16 mouse cellular contexts compared by ENCODE assay signal in the genomic region with DNA sequence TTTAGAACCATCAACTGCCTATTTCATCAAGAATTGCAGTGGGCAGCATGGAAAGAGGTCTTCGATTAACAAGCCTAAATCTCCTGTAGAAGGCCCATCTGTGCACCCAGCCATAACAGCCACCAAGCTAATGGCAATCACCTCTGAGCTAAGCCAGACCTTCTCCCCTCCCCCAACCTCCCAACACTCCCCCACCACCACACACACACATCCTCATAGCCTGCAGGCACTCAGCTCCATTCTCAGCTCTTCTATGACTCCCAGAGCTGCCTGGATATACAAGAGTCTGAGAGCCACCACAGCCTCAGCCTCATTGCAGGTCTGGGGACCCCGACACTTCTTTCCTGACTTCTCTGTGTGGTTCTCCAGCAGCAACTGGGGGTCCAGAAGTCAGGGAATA. TPM values are rescaled to one million over a fixed set of nuclear protein-coding genes. Genes with fewer than 3 reads are reported as not detected.
"Had no signal": no experiment of that assay in that cellular context is flagged by ENCODE, and none has a peak within 500 bp of the region (broad histone marks: within the 10 kb centered on the region; RNA-seq: fewer than 3 reads in every experiment).

No protein-coding gene starts in this region.

- H3K27ac ChIP-seq: liver, embryonic 14.5 days; midbrain, embryonic 10.5 days; midbrain, embryonic 12.5 days; neural tube, embryonic 12.5 days; stomach, embryonic 15.5 days; stomach, postnatal 0 days had no signal

- H3K9me3 ChIP-seq: stomach, embryonic 15.5 days had no signal

- H3K9ac ChIP-seq: liver, embryonic 14.5 days; lung, embryonic 14.5 days; midbrain, embryonic 12.5 days; neural tube, embryonic 12.5 days; stomach, embryonic 15.5 days had no signal

- ATAC-seq: midbrain, embryonic 16.5 days had no signal

- H3K27me3 ChIP-seq: midbrain, embryonic 12.5 days; neural tube, embryonic 12.5 days; stomach, embryonic 15.5 days had no signal

- H3K4me2 ChIP-seq: lung, embryonic 14.5 days; midbrain, embryonic 12.5 days; neural tube, embryonic 12.5 days; stomach, embryonic 15.5 days had no signal

- H3K4me1 ChIP-seq: midbrain, embryonic 10.5 days; midbrain, embryonic 12.5 days; neural tube, embryonic 12.5 days; stomach, embryonic 15.5 days had no signal

- DNase-seq: lung, adult 18-20 months; lung, embryonic 14.5 days; lung, postnatal 10 days; lung, postnatal 4 days; midbrain, embryonic 14.5 days; right cerebral cortex, postnatal 14 days; thymus, adult 2 months; thymus, postnatal 25 days had no signal

- H3K4me3 ChIP-seq: midbrain, embryonic 10.5 days; midbrain, embryonic 12.5 days; neural tube, embryonic 12.5 days; stomach, embryonic 15.5 days had no signal

RNA-seq across cellular contexts. Expression of a gene that starts 49.8 kb away (rescaled TPM):
- total RNA-seq: megakaryocyte, adult 5-6 weeks had no signal
